Mouse (Mus musculus) limb, embryonic 14.5 days (tissue): ENCODE data around the gene AA986860. TPM values are rescaled to one million over a fixed set of nuclear protein-coding genes. Genes with fewer than 3 reads are reported as not detected.

Experiments used
- ATAC-seq: fragments of 200-750 bp; cut with Nextera tagmentation; 2 replicates; pipeline ENCODE4 v1.8.0; 2017; ENCODE audit warnings: low read depth, moderate number of reproducible peaks, moderate TSS enrichment; ENCODE audit not compliant: low FRiP score
- DNase-seq: peaks from one replicate; pipeline ENCODE4 v3.0.0-alpha.2; 2015; ENCODE audit warnings: low spot score
- H3K27ac ChIP-seq: fragments of 300-500 bp; sonication (generic); replicated peaks from 2 replicates; pipeline ENCODE4 v1.5.1; 2014; ENCODE audit warnings: low read depth, mild to moderate bottlenecking, low read length, moderate library complexity, mixed read lengths
- H3K27me3 ChIP-seq: fragments of 300-500 bp; sonication (generic); 2 replicates; pipeline ENCODE4 v1.6.1; 2014; ENCODE audit warnings: low read length, mixed read lengths; ENCODE audit not compliant: control insufficient read depth, insufficient read depth
- H3K36me3 ChIP-seq: fragments of 300-500 bp; sonication (generic); 2 replicates; pipeline ENCODE4 v1.6.1; 2014; ENCODE audit warnings: mild to moderate bottlenecking, low read length, moderate library complexity, mixed read lengths; ENCODE audit not compliant: control insufficient read depth, insufficient read depth
- H3K4me1 ChIP-seq: fragments of 300-500 bp; sonication (generic); 2 replicates; pipeline ENCODE4 v1.6.1; 2014; ENCODE audit warnings: antibody characterized with exemption, low read length, mixed read lengths; ENCODE audit not compliant: control insufficient read depth, insufficient read depth
- H3K4me2 ChIP-seq: fragments of 300-500 bp; sonication (generic); replicated peaks from 2 replicates; pipeline ENCODE4 v1.6.1; 2014; ENCODE audit warnings: low read depth, mild to moderate bottlenecking, low read length, moderate library complexity; ENCODE audit not compliant: severe bottlenecking
- H3K4me3 ChIP-seq: fragments of 300-500 bp; sonication (generic); replicated peaks from 2 replicates; pipeline ENCODE4 v1.5.1; 2014; ENCODE audit warnings: low read length
- H3K9ac ChIP-seq: fragments of 300-500 bp; sonication (generic); 2 replicates; pipeline ENCODE4 v1.6.1; 2014; ENCODE audit warnings: mild to moderate bottlenecking, low read depth, low read length, moderate library complexity; ENCODE audit not compliant: severe bottlenecking
- H3K9me3 ChIP-seq: fragments of 300-500 bp; sonication (generic); 2 replicates; pipeline ENCODE4 v1.6.1; 2016; ENCODE audit warnings: low read length; ENCODE audit not compliant: control insufficient read depth
- POLR2A ChIP-seq: fragments of 200-500 bp; IDR thresholded peaks from 2 replicates; pipeline ENCODE4 v1.8.0; 2012; ENCODE audit warnings: inconsistent platforms, mild to moderate bottlenecking, moderate library complexity, borderline replicate concordance; ENCODE audit not compliant: insufficient read depth, insufficient read length; ENCODE audit errors: extremely low read depth
- WGBS: fragments of 180-500 bp; shearing (Covaris S2); extraction: QIAGEN DNeasy Blood & Tissue Kit; methylation state at CpG from one replicate; pipeline ENCODE4 v1.1.7; 2014; 5-methylcytosine and 5-hydroxymethylcytosine counted together
- polyA plus RNA-seq, 2 experiments: library from polyadenylated mRNA; depleted of rRNA in 1 of 2; stranded (reverse) in 1 of 2; unstranded in 1 of 2; fragments of >200 nt; fragmentation: Nextera tagmentation in 1 of 2; extraction: Ambion mirVana in 1 of 2; gene quantifications; 2 replicates each; pipeline versions ENCODE4 v1.2.1 to v1.2.3; 2012 to 2014

AA986860 gene
- polyA plus RNA-seq, 2 experiments: 2.8 to 10.6 TPM

DNA sequence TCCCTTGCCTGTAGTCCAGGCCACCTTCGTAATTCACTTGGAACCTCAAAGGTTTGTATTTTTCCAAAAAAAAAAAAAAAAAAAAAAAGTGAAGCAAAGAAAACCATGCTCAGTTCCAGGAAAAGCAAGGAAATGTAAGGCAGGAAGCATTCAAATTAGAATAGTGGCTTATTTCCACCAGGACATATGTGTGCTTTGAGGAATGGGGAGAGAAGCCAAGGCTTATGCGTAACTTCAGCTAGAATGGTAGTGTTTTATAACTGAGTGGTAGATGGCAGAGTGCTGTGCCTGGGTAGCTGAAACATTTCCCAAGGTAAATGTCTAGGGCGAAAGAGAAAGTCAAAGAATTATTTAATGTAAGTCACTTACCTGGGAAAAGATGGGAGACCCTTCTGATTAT lies 3.1 kb upstream of the AA986860 start:
- Histone ChIP-seq H3K27me3 (no peaks in the 10 kb centered on the region), H3K4me1 (no peaks in the 10 kb centered on the region; the same call in 1 of the 2 replicates), H3K4me2 (no peak overlapping the region), H3K9ac (no peak overlapping the region), H3K27ac (no peak overlapping the region), H3K9me3 (no peaks in the 10 kb centered on the region), H3K4me3 (no peak overlapping the region), H3K36me3 (0 out of 2 replicates have a peak, but pooled peaks cover 2% of the 10 kb centered on the region)
- ATAC-seq: no peak
- TF ChIP-seq POLR2A: no peak
- DNase-seq: no peak
- WGBS: 88% methylated on average over 3 of the region's 3 CpGs

DNA sequence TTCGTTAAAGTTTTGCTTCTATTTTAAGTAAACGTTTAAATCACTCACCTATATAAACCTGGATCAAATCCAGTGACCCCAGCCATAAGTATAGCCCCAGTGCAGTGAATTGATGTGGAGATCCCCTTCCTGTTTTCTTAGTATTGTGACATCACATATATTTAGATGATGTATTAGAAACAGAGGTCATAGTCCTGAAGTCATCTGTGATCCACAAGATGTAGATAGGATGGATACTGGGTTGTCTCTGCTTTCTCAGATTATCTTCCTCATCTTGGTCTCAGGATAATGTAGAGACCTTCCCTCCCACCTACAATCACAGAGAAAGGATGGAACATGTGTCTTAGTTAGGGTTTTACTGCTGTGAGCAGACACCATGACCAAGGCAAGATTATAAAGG lies 2.6 kb upstream of the AA986860 start, which contains the start of gene Pfkfb2:
Gene Pfkfb2, minus strand, starts transcription at position 101 of the 400 bp plus-strand sequence.
- WGBS: 83% methylated on average over 2 of the region's 2 CpGs

DNA sequence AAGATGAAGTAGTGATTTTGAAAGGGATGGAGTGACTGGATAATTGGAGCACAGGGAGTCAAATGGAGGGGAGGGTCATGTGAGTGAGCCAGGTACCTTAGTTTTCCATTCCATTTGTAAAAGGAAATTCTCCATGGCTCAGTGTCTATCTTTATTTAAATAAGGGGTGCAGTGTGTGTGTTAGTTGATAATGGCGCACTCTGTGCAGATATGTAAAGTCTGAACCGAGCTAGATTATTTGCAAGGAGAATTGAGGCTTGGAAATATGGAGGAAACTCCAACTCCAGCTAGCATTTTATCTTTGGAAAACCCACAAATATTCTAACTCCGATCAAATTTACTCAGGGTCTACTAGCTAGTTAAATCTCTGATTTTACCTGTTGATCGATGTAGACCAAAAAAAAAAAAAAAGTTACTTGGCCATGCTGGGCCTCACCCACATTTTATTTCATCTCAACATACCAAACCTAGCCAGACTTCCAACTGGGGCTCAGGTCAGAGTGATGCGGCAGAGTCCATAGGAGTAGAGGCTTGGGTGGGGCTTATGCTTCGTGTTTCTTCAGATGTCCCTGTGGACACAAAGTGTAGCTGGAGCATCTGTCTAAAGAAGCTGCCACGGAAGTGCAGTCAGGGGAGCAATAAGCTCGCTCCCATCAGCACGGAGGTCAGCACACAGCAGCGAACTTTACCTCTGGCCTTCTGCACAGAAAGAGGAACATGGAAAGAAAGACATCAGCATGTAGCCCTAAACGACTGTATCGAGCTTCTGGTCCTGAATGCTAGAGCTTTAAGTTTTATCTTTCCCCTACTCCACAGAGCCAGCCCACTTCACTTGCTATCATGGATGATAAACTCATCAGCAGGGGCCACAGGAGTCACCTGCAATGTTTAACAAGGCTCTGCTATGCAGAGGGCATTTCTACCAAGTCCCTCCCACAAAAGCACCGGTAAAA lies 1.2 kb downstream of the AA986860 start:
- no peak for TF ChIP-seq POLR2A
- H3K9me3 ChIP-seq: no peaks in the 10 kb centered on the region
- H3K27ac ChIP-seq: no peak overlapping the region
- H3K27me3 ChIP-seq: no peaks in the 10 kb centered on the region
- H3K4me2 ChIP-seq: no peak overlapping the region
- H3K4me3 ChIP-seq: no peak overlapping the region
- H3K4me1 ChIP-seq: no peaks in the 10 kb centered on the region; the same call in 1 of the 2 replicates
- no peak for DNase-seq
- H3K36me3 ChIP-seq: no peaks in the 10 kb centered on the region
- 86% methylated on average over 13 of the region's 13 CpGs for WGBS
- ATAC-seq: no peak
- no peak overlapping the region for H3K9ac ChIP-seq

More for the DNA sequence above, 2.6 kb upstream of the AA986860 start, which contains the start of gene Pfkfb2:
- TF ChIP-seq POLR2A: no peak
- no peaks in the 10 kb centered on the region for H3K9me3 ChIP-seq
- no peaks in the 10 kb centered on the region for H3K27me3 ChIP-seq
- no peak for ATAC-seq
- H3K4me2 ChIP-seq: no peak within 1 kb of the TSS
- H3K36me3 ChIP-seq: 0 out of 2 replicates have a peak, but pooled peaks cover 2% of the 10 kb centered on the region
- no peak within 1 kb of the TSS for H3K9ac ChIP-seq
- no peaks in the 10 kb centered on the region; the same call in 1 of the 2 replicates for H3K4me1 ChIP-seq
- H3K4me3 ChIP-seq: no peak within 1 kb of the TSS
- H3K27ac ChIP-seq: no peak within 1 kb of the TSS
- DNase-seq: no peak

- no peaks in the 10 kb centered on the region for H3K27me3 ChIP-seq
- no peaks in the 10 kb centered on the region for H3K36me3 ChIP-seq
- no peak overlapping the region for H3K4me3 ChIP-seq
- no peak overlapping the region for H3K4me2 ChIP-seq
- WGBS: 89% methylated on average over 4 of the region's 4 CpGs
- ATAC-seq (no peak), DNase-seq (no peak)
- no peak for TF ChIP-seq POLR2A
- no peak overlapping the region for H3K9ac ChIP-seq
- no peaks in the 10 kb centered on the region; the same call in 1 of the 2 replicates for H3K4me1 ChIP-seq
- no peaks in the 10 kb centered on the region for H3K9me3 ChIP-seq
- no peak overlapping the region for H3K27ac ChIP-seq
Observed at GRCm38 (mm10) chr1:130733671-130734070, 1.9 kb downstream of the AA986860 start.

- DNase-seq (no peak), ATAC-seq (no peak)
- 60% methylated on average over 5 of the region's 5 CpGs for WGBS
Observed at GRCm38 (mm10) chr1:130734452-130734851, 2.7 kb downstream of the AA986860 start.

More at GRCm38 (mm10) chr1:130734452-130734851, 2.7 kb downstream of the AA986860 start:
- Histone ChIP-seq H3K4me2 (no peak overlapping the region), H3K9me3 (no peaks in the 10 kb centered on the region), H3K36me3 (no peaks in the 10 kb centered on the region), H3K27me3 (no peaks in the 10 kb centered on the region), H3K9ac (no peak overlapping the region), H3K4me3 (no peak overlapping the region), H3K27ac (no peak overlapping the region), H3K4me1 (no peaks in the 10 kb centered on the region; the same call in 1 of the 2 replicates)
- TF ChIP-seq POLR2A: no peak
